Mouse (Mus musculus) left cerebral cortex, postnatal 14 days (tissue): ENCODE measurements around the gene Bach1. TPM values are rescaled to one million over a fixed set of nuclear protein-coding genes. Genes with fewer than 3 reads are reported as not detected.
"Not testable (repeated sequence)": the region's sequence is repeated elsewhere in the genome, so short reads cannot be mapped to it uniquely, and the experiment has no call there.

Experiments used
- DNase-seq, 2 experiments: peaks; one replicate each; pipeline ENCODE4 v3.0.0; 2021 to 2022; ENCODE audit warnings: low spot score in 2 of 2, mixed read lengths in 1 of 2
- intact Hi-C: fragments of 180-260 bp; cut with DNase I; formaldehyde crosslinking; loops from one replicate; pipeline ENCODE4 v1.15.1; 2025
- total RNA-seq, 2 experiments: library from RNA; stranded (reverse); gene quantifications; 2 replicates each; pipeline ENCODE4 v1.2.3; 2021

Bach1 gene
- total RNA-seq, 2 experiments from 2014 or later: 14.0 to 14.2 TPM

GRCm38 (mm10) chr16:87676182-87676581 lies 22.6 kb upstream of the Bach1 start:
- intact Hi-C loops: no loop called here
- no peak for DNase-seq

GRCm38 (mm10) chr16:87678667-87679066 lies 20.1 kb upstream of the Bach1 start:
- intact Hi-C loops: no loop called here
- DNase-seq: no peak

GRCm38 (mm10) chr16:87680912-87681634 lies 17.7 kb upstream of the Bach1 start:
- intact Hi-C loops: no loop called here
- DNase-seq: no peak

- no peak for DNase-seq
- intact Hi-C loops: no loop called here
These were observed 16.9 kb upstream of the Bach1 start for GRCm38 (mm10) chr16:87681848-87682247.

GRCm38 (mm10) chr16:87686458-87686857 lies 12.3 kb upstream of the Bach1 start:
- intact Hi-C loops: no loop called here
- DNase-seq: no peak

GRCm38 (mm10) chr16:87687346-87687745 lies 11.4 kb upstream of the Bach1 start:
- DNase-seq: no peak
- intact Hi-C loops: no loop called here

- DNase-seq, intact Hi-C loops: not testable (repeated sequence)
These were observed 10.4 kb upstream of the Bach1 start for GRCm38 (mm10) chr16:87688328-87688727.

- DNase-seq, intact Hi-C loops: not testable (repeated sequence)
These were observed 9.9 kb upstream of the Bach1 start for GRCm38 (mm10) chr16:87688823-87689222.

- intact Hi-C loops: no loop called here
- peak; percentile 69 to 70 for DNase-seq
These were observed 9.5 kb upstream of the Bach1 start for GRCm38 (mm10) chr16:87689225-87689624.

- intact Hi-C loops: no loop called here
- DNase-seq: no peak
These were observed 8.2 kb upstream of the Bach1 start for GRCm38 (mm10) chr16:87690506-87690905.

- DNase-seq: no peak
- intact Hi-C loops: no loop called here
These were observed 7.6 kb upstream of the Bach1 start for GRCm38 (mm10) chr16:87691102-87691501.

GRCm38 (mm10) chr16:87692591-87692990 lies 6.2 kb upstream of the Bach1 start:
- intact Hi-C loops: no loop called here
- no peak for DNase-seq

- DNase-seq: no peak
- intact Hi-C loops: no loop called here
These were observed 909 bp upstream of the Bach1 start for GRCm38 (mm10) chr16:87697707-87698365.

GRCm38 (mm10) chr16:87699306-87699692 lies 554 bp downstream of the Bach1 start:
- peak; percentile 40 to 44 for DNase-seq
- intact Hi-C loops: no loop called here

- intact Hi-C loops: no loop called here
- DNase-seq: peak in 1 of 2 experiments; percentile 20
These were observed 1.1 kb downstream of the Bach1 start for GRCm38 (mm10) chr16:87699693-87700394.

- intact Hi-C loops: no loop called here
These were observed 1.6 kb downstream of the Bach1 start for GRCm38 (mm10) chr16:87700395-87700765.

GRCm38 (mm10) chr16:87701891-87702290 lies 3.1 kb downstream of the Bach1 start:
- intact Hi-C loops: no loop called here

More at GRCm38 (mm10) chr16:87700395-87700765, 1.6 kb downstream of the Bach1 start:
- no peak for DNase-seq

GRCm38 (mm10) chr16:87702881-87703280 lies 4.1 kb downstream of the Bach1 start:
- intact Hi-C loops: no loop called here
- DNase-seq: no peak

More at GRCm38 (mm10) chr16:87701891-87702290, 3.1 kb downstream of the Bach1 start:
- no peak for DNase-seq

- intact Hi-C loops: no loop called here
- DNase-seq: no peak
These were observed 5.5 kb downstream of the Bach1 start for GRCm38 (mm10) chr16:87704225-87704624.

GRCm38 (mm10) chr16:87705892-87706589 lies 7.3 kb downstream of the Bach1 start:
- DNase-seq: no peak
- intact Hi-C loops: no loop called here
